Mouse (Mus musculus): ENCODE results near the gene Cirbp. TPM values are rescaled to one million over a fixed set of nuclear protein-coding genes. Genes with fewer than 3 reads are reported as not detected.

Cirbp gene
- polyA plus RNA-seq, 1 experiment = 30.9 TPM

- H3K79me2 ChIP-seq (ENCODE audit: control insufficient read depth, insufficient read depth) = peaks cover 59% of the 10 kb centered on the region
- H3K36me3 ChIP-seq (ENCODE audit: control insufficient read depth, insufficient read depth) = peaks cover 68% of the 10 kb centered on the region
- H3K4me3 ChIP-seq (ENCODE audit: insufficient read depth, poor library complexity, severe bottlenecking) = no peak overlapping the region
Observed at GRCm38 (mm10) chr10:80156752-80157053, 9.1 kb upstream of the Cirbp start.

GRCm38 (mm10) chr10:80157141-80157929, 8.4 kb upstream of the Cirbp start:
- Histone ChIP-seq H3K36me3 (ENCODE audit: control insufficient read depth, insufficient read depth) (peaks cover 62% of the 10 kb centered on the region), H3K4me3 (ENCODE audit: insufficient read depth, poor library complexity, severe bottlenecking) (no peak overlapping the region), H3ac (ENCODE audit: control insufficient read depth, insufficient read length, low read depth) (no peak overlapping the region), H3K79me2 (ENCODE audit: control insufficient read depth, insufficient read depth) (peaks cover 52% of the 10 kb centered on the region), H3K79me3 (ENCODE audit: low read depth) (peaks cover 40% of the 10 kb centered on the region), H3K27me3 (ENCODE audit: control insufficient read depth, insufficient read depth, insufficient read length) (no peaks in the 10 kb centered on the region)
- TF ChIP-seq MAX (IDR thresholded peaks at IDR 0.05) = no peak
- no peak for TF ChIP-seq MYOG (IDR thresholded peaks at IDR 0.05; ENCODE audit: control insufficient read depth, extremely low read depth, insufficient read length)
- TF ChIP-seq CTCF (IDR thresholded peaks at IDR 0.05; ENCODE audit: control insufficient read depth, insufficient read depth, insufficient read length) = no peak

More at GRCm38 (mm10) chr10:80156752-80157053, 9.1 kb upstream of the Cirbp start:
- no peaks in the 10 kb centered on the region for H3K27me3 ChIP-seq (ENCODE audit: control insufficient read depth, insufficient read depth, insufficient read length)
- peaks cover 47% of the 10 kb centered on the region for H3K79me3 ChIP-seq (ENCODE audit: low read depth)
- no peak for TF ChIP-seq CEBPB (IDR thresholded peaks at IDR 0.05; ENCODE audit: low read depth)
- peak; percentile 3 for TF ChIP-seq USF1 (IDR thresholded peaks at IDR 0.05; ENCODE audit: low read depth)
- H3ac ChIP-seq (ENCODE audit: control insufficient read depth, insufficient read length, low read depth) = no peak overlapping the region

- Histone ChIP-seq H3K36me3 (ENCODE audit: control insufficient read depth, insufficient read depth) (peaks cover 51% of the 10 kb centered on the region), H3K79me3 (ENCODE audit: low read depth) (peaks cover 29% of the 10 kb centered on the region), H3ac (ENCODE audit: control insufficient read depth, insufficient read length, low read depth) (no peak overlapping the region), H3K27me3 (ENCODE audit: control insufficient read depth, insufficient read depth, insufficient read length) (no peaks in the 10 kb centered on the region), H3K4me3 (ENCODE audit: insufficient read depth, poor library complexity, severe bottlenecking) (peak overlapping the region; percentile 21), H3K79me2 (ENCODE audit: control insufficient read depth, insufficient read depth) (peaks cover 41% of the 10 kb centered on the region)
- TF ChIP-seq CTCF (IDR thresholded peaks at IDR 0.05; ENCODE audit: control insufficient read depth, insufficient read depth, insufficient read length) (no peak), MYOG (IDR thresholded peaks at IDR 0.05; ENCODE audit: control insufficient read depth, extremely low read depth, insufficient read length) (no peak), CEBPB (IDR thresholded peaks at IDR 0.05; ENCODE audit: low read depth) (no peak), USF1 (IDR thresholded peaks at IDR 0.05; ENCODE audit: low read depth) (no peak), FOSL1 (IDR thresholded peaks at IDR 0.05; ENCODE audit: insufficient read depth, low read length, poor library complexity, severe bottlenecking) (no peak), MAX (IDR thresholded peaks at IDR 0.05) (no peak), MYOD1 (IDR thresholded peaks at IDR 0.05; ENCODE audit: control insufficient read depth, insufficient read length, low read depth) (no peak)
Observed at GRCm38 (mm10) chr10:80158307-80158986, 7.3 kb upstream of the Cirbp start.

- Histone ChIP-seq H3K79me3 (ENCODE audit: low read depth) (peaks cover 23% of the 10 kb centered on the region), H3ac (ENCODE audit: control insufficient read depth, insufficient read length, low read depth) (peak overlapping the region; percentile 43), H3K27me3 (ENCODE audit: control insufficient read depth, insufficient read depth, insufficient read length) (no peaks in the 10 kb centered on the region), H3K4me3 (ENCODE audit: insufficient read depth, poor library complexity, severe bottlenecking) (peak overlapping the region; percentile 27), H3K79me2 (ENCODE audit: control insufficient read depth, insufficient read depth) (peaks cover 35% of the 10 kb centered on the region), H3K36me3 (ENCODE audit: control insufficient read depth, insufficient read depth) (peaks cover 45% of the 10 kb centered on the region)
- TF ChIP-seq USF1 (IDR thresholded peaks at IDR 0.05; ENCODE audit: low read depth) (no peak), MYOG (IDR thresholded peaks at IDR 0.05; ENCODE audit: control insufficient read depth, extremely low read depth, insufficient read length) (no peak), CTCF (IDR thresholded peaks at IDR 0.05; ENCODE audit: control insufficient read depth, insufficient read depth, insufficient read length) (no peak)
Observed at GRCm38 (mm10) chr10:80159021-80159560, 6.7 kb upstream of the Cirbp start.

GRCm38 (mm10) chr10:80159561-80160454, 6.0 kb upstream of the Cirbp start:
- Histone ChIP-seq H3K4me3 (ENCODE audit: insufficient read depth, poor library complexity, severe bottlenecking) (peak overlapping the region; percentile 29), H3K79me2 (ENCODE audit: control insufficient read depth, insufficient read depth) (peaks cover 28% of the 10 kb centered on the region), H3K27me3 (ENCODE audit: control insufficient read depth, insufficient read depth, insufficient read length) (no peaks in the 10 kb centered on the region), H3K36me3 (ENCODE audit: control insufficient read depth, insufficient read depth) (peaks cover 38% of the 10 kb centered on the region), H3ac (ENCODE audit: control insufficient read depth, insufficient read length, low read depth) (peak overlapping the region; percentile 43), H3K79me3 (ENCODE audit: low read depth) (peaks cover 15% of the 10 kb centered on the region)
- TF ChIP-seq MAX (IDR thresholded peaks at IDR 0.05) = peak; percentile 71
- no peak for TF ChIP-seq USF1 (IDR thresholded peaks at IDR 0.05; ENCODE audit: low read depth)
